Comparison of ENCODE assay signal across 17 mouse cellular contexts in the genomic region with DNA sequence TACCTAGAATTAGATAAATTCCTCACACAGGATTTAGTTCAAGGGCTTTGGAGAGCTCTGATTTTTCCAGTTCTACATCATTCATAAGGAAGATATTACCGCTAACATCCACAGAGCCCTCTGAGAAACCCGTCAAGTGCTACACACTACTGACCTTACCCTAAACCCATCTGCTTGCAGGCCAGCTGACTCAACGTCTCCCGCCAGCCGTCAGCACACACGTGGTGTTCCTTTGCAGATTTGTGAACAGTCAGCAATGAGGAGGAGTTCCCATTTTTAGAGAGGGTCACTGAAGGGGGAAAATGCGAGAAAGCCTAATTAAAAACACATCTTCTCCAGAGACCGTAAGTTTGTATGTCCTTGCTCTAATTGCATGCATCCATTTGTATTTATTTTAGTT.
A peak's percentile ranks its signal among the peaks of the same experiment; 100 is the strongest.
DNase-seq lines count a peak whose midpoint lies in the region; ATAC-seq and TF ChIP-seq lines count a peak whose summit lies in the region.
"Had no signal": no experiment of that assay in that cellular context is flagged by ENCODE, and none has a peak within 500 bp of the region (broad histone marks: within the 10 kb centered on the region; RNA-seq: fewer than 3 reads in every experiment).

No protein-coding gene starts in this region.

- no peak for TF ChIP-seq POLR2A in lung, adult 2 months (IDR thresholded peaks at IDR 0.05; ENCODE audit: borderline replicate concordance, extremely low read depth, low read depth, low read length)
- no peak for TF ChIP-seq POLR2A in brain, embryonic 14.5 days (IDR thresholded peaks at IDR 0.05; ENCODE audit: borderline replicate concordance, extremely low read depth, insufficient read depth, insufficient read length, poor library complexity, severe bottlenecking)

- no peak for ATAC-seq in lung, embryonic 14.5 days (ENCODE audit: insufficient read depth)
- no peak for ATAC-seq in megakaryocyte, adult 5-6 weeks (ENCODE audit: poor library complexity, severe bottlenecking)

- H3K9ac ChIP-seq in lung, embryonic 14.5 days = no peak overlapping the region
- H3K9ac ChIP-seq: heart, embryonic 12.5 days; kidney, embryonic 15.5 days had no signal

- no peak overlapping the region for H3K4me2 ChIP-seq in lung, embryonic 14.5 days
- H3K4me2 ChIP-seq: heart, embryonic 12.5 days; kidney, embryonic 15.5 days had no signal

- H3K27me3 ChIP-seq in lung, embryonic 14.5 days (ENCODE audit: insufficient read depth, low read length) = no peaks in the 10 kb centered on the region
- H3K27me3 ChIP-seq: heart, embryonic 12.5 days; kidney, embryonic 15.5 days; megakaryocyte, embryonic 14.5 days had no signal

- no peak overlapping the region for H3K27ac ChIP-seq in lung, embryonic 14.5 days (ENCODE audit: low read depth)
- H3K27ac ChIP-seq: kidney, embryonic 15.5 days; layer of hippocampus, adult 2 months had no signal

- H3K9me3 ChIP-seq in lung, embryonic 14.5 days (ENCODE audit: low read depth, low read length) = no peaks in the 10 kb centered on the region
- H3K9me3 ChIP-seq: G1E; heart, embryonic 12.5 days; kidney, embryonic 15.5 days; megakaryocyte, embryonic 14.5 days had no signal

- no peaks in the 10 kb centered on the region for H3K4me1 ChIP-seq in lung, embryonic 14.5 days (ENCODE audit: insufficient read depth)
- H3K4me1 ChIP-seq in lung, adult 2 months (ENCODE audit: control insufficient read depth, insufficient read depth, low read length) = no peaks in the 10 kb centered on the region
- H3K4me1 ChIP-seq: megakaryocyte, embryonic 14.5 days had no signal

- H3K4me3 ChIP-seq in lung, embryonic 14.5 days (ENCODE audit: low read depth, low read length) = no peak overlapping the region
- H3K4me3 ChIP-seq in lung, adult 2 months (replicated peaks; ENCODE audit: extremely low read depth, low read depth, low read length) = no peak overlapping the region
- H3K4me3 ChIP-seq: heart, embryonic 12.5 days; kidney, embryonic 15.5 days; layer of hippocampus, adult 2 months; megakaryocyte, embryonic 14.5 days had no signal

- no peaks in the 10 kb centered on the region for H3K36me3 ChIP-seq in lung, embryonic 14.5 days (ENCODE audit: insufficient read depth)
- H3K36me3 ChIP-seq: G1E; heart, embryonic 12.5 days; kidney, embryonic 15.5 days had no signal

- TF ChIP-seq CTCF in lung, embryonic 14.5 days (IDR thresholded peaks at IDR 0.05; ENCODE audit: low read depth) = no peak
- no peak for TF ChIP-seq CTCF in lung, adult 2 months (IDR thresholded peaks at IDR 0.05; ENCODE audit: insufficient read depth, low read length)
- no peak for TF ChIP-seq CTCF in brain, embryonic 14.5 days (IDR thresholded peaks at IDR 0.05; ENCODE audit: borderline replicate concordance, extremely low read depth, insufficient read depth, insufficient read length)

- peak; percentile 5 for DNase-seq in lung, embryonic 14.5 days
- DNase-seq in lung, adult 2 months = no peak
- DNase-seq in brain, embryonic 14.5 days (ENCODE audit: low read depth) = peak; percentile 56
- peak; percentile 5 for DNase-seq in embryo, embryonic 9.5 days (ENCODE audit: extremely low spot score)
- peak; percentile 14 for DNase-seq in forelimb bud, embryonic 11.5 days (ENCODE audit: low read depth, low spot score)
- no peak for DNase-seq in kidney, postnatal 36 days
- DNase-seq: adrenal gland, postnatal 10 days; cerebellum, adult 9-10 months; heart, postnatal 36 days; liver; right cerebral cortex, postnatal 4 days had no signal

- 34% methylated on average over 8 of the region's 8 CpGs for WGBS in lung, embryonic 14.5 days
- WGBS in lung, adult 2 months = 61% methylated on average over 8 of the region's 8 CpGs

Comparison
In these comparisons a context has a peak if more than half of its experiments do, and no peak if none do; other contexts are left out.
1. DNase-seq: peak in lung, embryonic 14.5 days (single experiment), brain, embryonic 14.5 days (single experiment), embryo, embryonic 9.5 days (single experiment) and forelimb bud, embryonic 11.5 days (single experiment); none in lung, adult 2 months (single experiment) and kidney, postnatal 36 days (0 of 2).